Mouse (Mus musculus): ENCODE measurements around the gene Tex14.

- TF ChIP-seq CTCF (IDR thresholded peaks at IDR 0.05; ENCODE audit: extremely low read depth, insufficient read depth, low read length) (no peak), POLR2A (IDR thresholded peaks at IDR 0.05; ENCODE audit: extremely low read depth, insufficient read depth, low read length) (no peak)
These were observed 41.3 kb downstream of the Tex14 start for GRCm38 (mm10) chr11:87446159-87446558.

All from cortical plate, adult 2 months (tissue).